Mouse (Mus musculus): ENCODE results near the gene Eif2b3.

Eif2b3 gene

DNA sequence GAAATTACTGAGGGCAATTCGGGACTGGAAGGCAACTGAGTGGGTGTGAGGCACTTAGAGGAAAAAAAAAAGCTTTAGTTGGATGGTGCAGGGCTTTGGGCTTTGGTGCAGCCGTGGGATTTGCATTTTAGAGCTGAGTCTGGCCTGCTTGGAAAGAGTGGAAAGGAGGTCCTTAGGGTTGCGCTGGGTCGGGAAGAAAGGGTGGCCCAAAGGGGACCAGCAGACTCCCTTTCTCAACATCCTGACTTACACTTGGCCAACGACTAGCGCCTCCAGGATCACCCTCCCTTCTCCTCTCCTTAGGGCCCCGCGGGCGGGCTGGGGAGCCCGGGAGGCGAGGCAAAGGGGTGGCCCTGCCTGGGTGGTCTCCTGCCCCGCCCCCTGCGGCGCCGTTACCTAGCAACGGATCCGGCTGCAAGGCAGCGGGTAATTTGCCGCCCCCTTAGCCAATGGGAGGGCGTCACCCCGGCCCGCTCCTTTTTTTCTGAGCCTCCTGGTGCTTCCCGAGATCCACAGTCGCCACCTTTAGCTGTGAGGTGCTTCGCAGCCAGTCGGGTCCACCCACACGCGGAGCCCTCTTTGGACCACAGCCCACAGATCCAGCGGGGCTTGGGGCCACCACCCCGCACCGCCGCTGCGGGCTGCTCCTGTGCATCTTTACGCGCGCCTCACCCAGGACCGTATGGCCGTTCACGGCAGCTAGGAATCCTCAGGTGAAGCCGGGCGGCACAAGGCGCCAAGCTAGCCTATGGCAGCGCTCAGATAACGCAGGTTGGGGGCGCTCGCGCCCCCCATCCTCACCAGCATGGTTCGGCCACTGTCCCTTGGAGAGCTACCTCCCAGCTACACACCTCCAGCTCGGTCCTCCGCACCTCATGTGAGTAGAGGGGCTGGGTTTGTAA lies 76.6 kb downstream of the Eif2b3 start, which contains the start of gene Ptch2:
TSS of gene Ptch2 (plus strand) at position 525 of the 902 bp plus-strand sequence.
- DNase-seq (ENCODE audit: low read depth), result peak; percentile 37

GRCm38 (mm10) chr4:117096666-117097065 lies 77.5 kb downstream of the Eif2b3 start:
- no peak for DNase-seq (ENCODE audit: low read depth)

DNA sequence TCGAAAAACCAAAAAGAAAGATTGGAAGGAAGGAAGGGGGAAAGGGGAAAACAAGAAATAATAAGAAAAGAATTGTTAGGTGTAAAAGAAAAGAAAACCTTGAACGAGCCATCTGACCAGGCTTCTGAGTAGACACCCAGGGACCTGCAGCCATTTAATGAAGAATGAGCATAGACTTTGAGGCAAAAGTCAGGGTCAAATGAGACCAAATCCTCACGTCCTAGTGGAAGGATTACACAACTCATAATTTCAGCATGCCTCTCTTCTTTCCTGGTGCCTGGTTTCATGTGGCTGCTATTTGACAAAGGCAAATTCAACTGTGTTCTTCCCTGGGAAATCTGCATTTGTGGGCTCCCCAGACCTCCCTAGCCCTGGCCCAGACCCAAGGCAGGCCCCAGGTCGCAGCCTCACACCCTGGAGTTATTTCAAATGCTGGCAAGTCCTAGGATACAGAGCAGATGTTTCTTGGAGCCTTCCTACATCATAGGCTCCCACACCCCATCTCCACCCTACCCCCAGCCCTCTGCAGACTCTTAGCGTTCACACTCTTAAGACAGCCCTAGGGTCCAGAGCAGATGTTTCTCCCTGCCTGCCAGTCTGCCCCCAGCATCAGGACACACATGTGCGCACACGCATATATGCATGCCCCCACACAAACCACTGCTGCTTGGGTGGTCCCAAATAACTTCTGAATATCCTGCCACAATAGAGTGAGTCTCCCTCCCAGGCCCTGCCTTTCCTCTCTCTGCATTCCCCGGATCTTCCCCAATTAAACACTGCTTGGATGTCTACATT lies 79.0 kb downstream of the Eif2b3 start:
- DNase-seq (ENCODE audit: low read depth), result no peak

DNA sequence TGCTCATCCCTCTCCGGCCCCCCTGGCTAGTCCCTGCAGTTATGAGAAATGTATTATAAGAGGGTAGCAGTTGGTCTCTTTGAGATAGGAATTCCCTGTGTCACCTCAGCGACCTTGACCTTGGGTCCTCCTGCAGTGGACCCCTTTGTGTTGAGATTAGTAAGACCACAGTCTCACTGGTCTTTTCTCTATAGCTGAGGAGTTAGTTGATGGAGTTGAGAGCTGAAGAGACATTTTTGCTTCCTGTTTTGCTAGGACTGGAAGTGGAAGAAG lies 79.5 kb downstream of the Eif2b3 start:
- DNase-seq (ENCODE audit: low read depth), result no peak

GRCm38 (mm10) chr4:117100036-117100435 lies 80.8 kb downstream of the Eif2b3 start:
- DNase-seq (ENCODE audit: low read depth), result no peak

GRCm38 (mm10) chr4:117101218-117101617 lies 82.0 kb downstream of the Eif2b3 start:
- peak; percentile 73 for DNase-seq (ENCODE audit: low read depth)

- peak; percentile 29 for DNase-seq (ENCODE audit: low read depth)
Measured at GRCm38 (mm10) chr4:117104672-117105071, 85.5 kb downstream of the Eif2b3 start.

- no peak for DNase-seq (ENCODE audit: low read depth)
Measured at GRCm38 (mm10) chr4:117105127-117105526, 85.9 kb downstream of the Eif2b3 start.

- DNase-seq (ENCODE audit: low read depth), result no peak
Measured at GRCm38 (mm10) chr4:117107813-117108523, 88.8 kb downstream of the Eif2b3 start.

DNA sequence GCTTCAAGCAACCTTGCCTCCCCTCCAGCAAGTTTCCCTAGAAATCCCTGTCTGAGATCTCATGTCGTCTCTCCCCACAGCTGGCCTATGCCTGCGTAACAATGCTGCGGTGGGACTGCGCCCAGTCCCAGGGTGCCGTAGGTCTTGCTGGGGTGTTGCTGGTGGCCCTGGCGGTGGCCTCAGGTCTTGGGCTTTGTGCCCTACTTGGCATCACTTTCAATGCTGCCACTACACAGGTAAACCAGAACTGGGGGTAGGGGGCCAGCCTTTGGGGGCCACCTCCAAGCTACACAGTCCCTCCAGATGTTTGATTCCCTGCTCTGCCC lies 89.3 kb downstream of the Eif2b3 start:
- no peak for DNase-seq (ENCODE audit: low read depth)

GRCm38 (mm10) chr4:117109330-117109729 lies 90.1 kb downstream of the Eif2b3 start:
- no peak for DNase-seq (ENCODE audit: low read depth)

DNA sequence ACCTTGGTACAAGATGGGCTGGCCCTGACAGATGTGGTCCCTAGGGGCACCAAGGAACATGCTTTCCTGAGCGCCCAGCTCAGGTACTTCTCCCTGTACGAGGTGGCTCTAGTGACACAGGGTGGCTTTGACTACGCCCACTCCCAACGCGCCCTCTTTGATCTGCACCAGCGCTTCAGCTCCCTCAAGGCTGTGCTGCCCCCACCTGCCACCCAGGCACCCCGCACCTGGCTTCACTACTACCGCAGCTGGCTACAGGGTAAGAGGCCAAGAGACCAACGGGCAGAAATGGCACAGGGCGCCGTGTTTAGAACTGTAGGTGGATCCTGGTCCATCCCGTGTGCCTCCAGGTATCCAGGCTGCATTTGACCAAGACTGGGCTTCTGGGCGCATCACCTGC lies 91.0 kb downstream of the Eif2b3 start:
- no peak for DNase-seq (ENCODE audit: low read depth)

- DNase-seq (ENCODE audit: low read depth), result no peak
Measured at GRCm38 (mm10) chr4:117110985-117111384, 91.8 kb downstream of the Eif2b3 start.

GRCm38 (mm10) chr4:117113237-117113636 lies 94.0 kb downstream of the Eif2b3 start:
- DNase-seq (ENCODE audit: low read depth), result no peak

DNA sequence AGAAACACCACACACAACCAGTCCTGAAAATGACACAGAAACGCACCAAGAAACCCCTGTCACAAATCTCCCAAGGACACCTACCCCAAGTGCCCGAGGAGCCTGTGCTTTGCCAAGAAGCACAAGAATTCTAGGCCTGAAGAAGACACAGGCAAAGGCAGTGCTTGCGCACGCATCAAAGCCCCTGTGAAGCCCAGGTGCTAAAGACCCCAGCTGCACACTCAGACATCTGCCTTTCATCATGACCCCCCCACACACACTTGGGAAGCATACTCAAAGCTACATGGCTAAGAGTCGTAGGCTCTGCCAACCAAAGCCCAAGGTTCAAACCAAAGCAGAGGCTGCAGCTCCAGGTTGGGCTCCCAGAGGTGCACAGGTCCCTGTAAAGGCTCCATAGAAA lies 96.4 kb downstream of the Eif2b3 start:
- no peak for DNase-seq (ENCODE audit: low read depth)

DNA sequence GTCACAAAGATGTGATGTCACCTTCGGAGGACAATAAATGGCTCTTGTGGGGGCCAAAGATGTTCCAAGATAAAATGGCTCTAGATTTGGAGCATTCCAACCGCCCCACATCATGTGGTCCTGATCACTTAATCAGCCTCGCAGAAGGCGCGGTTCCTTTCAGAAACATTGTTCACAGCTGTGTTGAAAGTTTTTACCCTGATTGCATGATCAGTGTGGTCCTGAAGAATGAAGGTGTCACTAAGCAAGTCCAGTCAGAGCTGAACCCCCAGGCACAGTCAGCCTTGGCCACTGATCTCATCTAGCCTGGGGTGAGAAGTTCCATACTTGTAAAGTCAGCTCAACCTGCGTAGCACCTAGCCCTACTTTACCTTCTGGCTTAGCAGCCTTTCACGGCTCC lies 98.7 kb downstream of the Eif2b3 start:
- DNase-seq (ENCODE audit: low read depth), result peak; percentile 43

GRCm38 (mm10) chr4:117119636-117120035 lies 100.4 kb downstream of the Eif2b3 start:
- DNase-seq (ENCODE audit: low read depth), result no peak

DNA sequence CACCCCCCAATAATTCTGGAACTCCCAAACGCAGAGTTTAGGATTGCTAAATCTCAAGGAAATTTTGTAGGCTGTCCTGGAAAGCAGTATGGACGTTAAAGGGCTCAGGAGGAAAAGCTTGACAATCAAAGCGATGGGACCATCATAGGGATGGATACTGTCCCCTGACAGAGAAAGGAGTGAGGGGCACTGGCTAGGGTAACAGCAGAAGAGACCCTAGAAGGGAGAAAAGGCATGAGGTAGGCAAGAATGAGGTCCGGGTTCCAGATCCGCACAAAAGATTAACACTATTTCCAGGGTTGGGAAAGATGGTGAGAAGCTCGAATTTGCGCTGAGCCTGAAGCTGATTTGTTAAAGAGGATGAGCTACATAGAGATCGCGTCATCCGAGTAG lies 100.8 kb downstream of the Eif2b3 start:
- no peak for DNase-seq (ENCODE audit: low read depth)

DNA sequence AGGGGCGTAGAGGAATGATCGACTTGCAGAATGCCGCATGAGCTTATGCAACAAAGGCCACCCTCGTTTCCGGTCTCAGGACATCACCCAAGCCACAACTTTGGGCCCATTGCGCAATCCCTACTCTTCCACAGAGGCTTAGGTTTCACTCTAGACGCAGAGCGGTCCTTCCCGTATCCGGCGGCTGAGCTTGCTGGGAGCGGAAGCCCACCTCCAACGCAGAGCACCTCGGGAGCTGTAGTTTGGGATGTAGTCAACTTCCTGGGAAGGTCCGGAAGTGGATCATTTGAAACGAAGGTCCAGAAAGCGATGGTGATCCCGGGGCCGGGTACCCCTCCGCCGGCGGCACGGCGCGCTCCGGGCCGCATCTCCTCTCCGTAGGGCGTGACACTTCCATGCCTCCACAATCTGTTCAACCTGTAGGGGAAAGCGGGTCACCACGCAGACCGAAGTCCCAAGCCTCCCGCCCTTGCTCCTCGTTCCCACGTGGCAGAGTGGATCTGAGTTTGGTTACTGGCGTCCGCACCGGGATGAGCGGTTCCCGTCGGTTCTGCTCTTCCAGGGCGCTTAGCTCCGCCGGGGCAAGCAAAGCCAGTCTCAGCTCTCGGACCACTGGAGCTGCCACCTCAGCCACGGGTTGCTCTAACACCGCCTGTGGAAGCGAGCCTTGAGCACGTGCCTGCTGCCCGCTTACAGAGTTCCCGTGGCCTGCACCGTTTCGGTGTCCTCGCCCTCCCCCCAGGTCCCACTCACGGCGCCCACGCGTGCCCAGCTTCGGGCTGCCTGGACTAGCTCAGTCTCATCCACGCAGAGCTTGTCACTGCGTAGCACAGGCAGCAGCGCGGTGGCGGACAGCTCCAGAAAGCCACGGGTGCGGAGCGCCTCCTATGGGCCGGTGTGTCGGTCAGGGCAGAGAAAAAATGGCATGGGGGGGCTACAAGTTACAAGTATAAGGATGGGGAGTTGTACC lies 101.5 kb downstream of the Eif2b3 start:
- peak; percentile 100 for DNase-seq (ENCODE audit: low read depth)

DNA sequence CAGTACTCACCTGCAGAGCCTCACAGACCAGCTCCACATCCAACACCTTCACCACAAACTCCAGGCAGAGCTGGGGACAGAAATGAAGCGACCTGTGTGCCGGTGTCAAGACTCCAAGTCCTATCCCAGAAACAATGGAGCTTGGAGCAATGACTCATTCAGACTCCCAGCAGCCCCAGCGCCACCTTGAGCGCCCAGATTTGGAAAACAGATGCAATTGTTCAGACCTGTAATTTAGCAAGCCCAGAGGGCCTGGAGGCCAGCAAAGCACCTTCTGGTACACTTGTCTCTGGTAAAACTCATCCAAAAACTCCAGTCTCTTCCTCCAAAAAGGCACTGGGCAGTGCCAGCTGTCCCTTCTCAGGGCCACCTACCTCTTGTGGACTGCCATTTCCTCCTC lies 103.0 kb downstream of the Eif2b3 start:
- DNase-seq (ENCODE audit: low read depth), result no peak

GRCm38 (mm10) chr4:117123546-117124217 lies 104.5 kb downstream of the Eif2b3 start:
- no peak for DNase-seq (ENCODE audit: low read depth)
